Mouse (Mus musculus) midbrain, embryonic 16.5 days (tissue): ENCODE measurements around the gene 2310039H08Rik. TPM values are rescaled to one million over a fixed set of nuclear protein-coding genes. Genes with fewer than 3 reads are reported as not detected.

Experiments
- ATAC-seq: fragments of 200-750 bp; cut with Nextera tagmentation; 2 replicates; pipeline ENCODE4 v1.8.0; 2017; ENCODE audit warnings: moderate TSS enrichment
- H3K27ac ChIP-seq: fragments of 300-500 bp; sonication (generic); 2 replicates; pipeline ENCODE4 v1.5.1; 2014; ENCODE audit warnings: mild to moderate bottlenecking, low read length, mixed read lengths
- H3K27me3 ChIP-seq: fragments of 300-500 bp; sonication (generic); 2 replicates; pipeline ENCODE4 v1.6.1; 2014; ENCODE audit warnings: low read depth, low read length, mixed read lengths; ENCODE audit not compliant: control insufficient read depth, insufficient read depth
- H3K36me3 ChIP-seq: fragments of 300-500 bp; sonication (generic); 2 replicates; pipeline ENCODE4 v1.6.1; 2014; ENCODE audit warnings: mild to moderate bottlenecking, low read length, moderate library complexity, mixed read lengths; ENCODE audit not compliant: control insufficient read depth, insufficient read depth
- H3K4me1 ChIP-seq: fragments of 300-500 bp; sonication (generic); 2 replicates; pipeline ENCODE4 v1.6.1; 2014; ENCODE audit warnings: mild to moderate bottlenecking, low read length, mixed read lengths; ENCODE audit not compliant: control insufficient read depth, insufficient read depth
- H3K4me2 ChIP-seq: fragments of 300-500 bp; sonication (generic); 2 replicates; pipeline ENCODE4 v1.6.1; 2014; ENCODE audit warnings: mild to moderate bottlenecking, low read length, mixed read lengths
- H3K4me3 ChIP-seq: fragments of 300-500 bp; sonication (generic); 2 replicates; pipeline ENCODE4 v1.5.1; 2014; ENCODE audit warnings: low read depth, mild to moderate bottlenecking, low read length, moderate library complexity, mixed read lengths
- H3K9ac ChIP-seq: fragments of 300-500 bp; sonication (generic); 2 replicates; pipeline ENCODE4 v1.6.1; 2014; ENCODE audit warnings: low read depth, low read length, mixed read lengths
- H3K9me3 ChIP-seq: fragments of 300-500 bp; sonication (generic); replicated peaks from 2 replicates; pipeline ENCODE4 v1.6.1; 2014; ENCODE audit warnings: mild to moderate bottlenecking, low read length, mixed read lengths; ENCODE audit not compliant: control insufficient read depth, poor library complexity, severe bottlenecking
- WGBS: fragments of 180-500 bp; shearing (Covaris S2); extraction: QIAGEN DNeasy Blood & Tissue Kit; methylation state at CpG from one replicate; pipeline ENCODE4 v1.1.7; 2014; 5-methylcytosine and 5-hydroxymethylcytosine counted together
- polyA plus RNA-seq: library from polyadenylated mRNA; unstranded; fragments of >200 nt; fragmentation: Nextera tagmentation; extraction: Ambion mirVana; gene quantifications from 2 replicates; pipeline ENCODE4 v1.2.1, GENCODE M21; 2015

2310039H08Rik gene
- polyA plus RNA-seq, 1 experiment from 2014 or later = 53.7 TPM

GRCm38 (mm10) chr17:46771616-46772015 lies 819 bp upstream of the 2310039H08Rik start:
- Histone ChIP-seq H3K36me3 (no peaks in the 10 kb centered on the region), H3K27ac (peak overlapping the region; percentile 82), H3K9ac (peak overlapping the region; percentile 87; the same call in 1 of the 2 replicates), H3K4me3 (peak overlapping the region; percentile 85), H3K4me2 (peak overlapping the region; percentile 91), H3K9me3 (no peaks in the 10 kb centered on the region), H3K27me3 (no peaks in the 10 kb centered on the region), H3K4me1 (peaks cover 15% of the 10 kb centered on the region)
- 63% methylated on average over 17 of the region's 17 CpGs for WGBS
- ATAC-seq = no peak

GRCm38 (mm10) chr17:46772038-46772403 lies 414 bp upstream of the 2310039H08Rik start:
- H3K4me1 ChIP-seq = peaks cover 15% of the 10 kb centered on the region
- peak overlapping the region; percentile 87 for H3K9ac ChIP-seq
- peak overlapping the region; percentile 82 for H3K27ac ChIP-seq
- WGBS = 6% methylated on average over 5 of the region's 5 CpGs
- peak; percentile 43; the same call in 1 of the 2 replicates for ATAC-seq
- no peaks in the 10 kb centered on the region for H3K9me3 ChIP-seq
- peak overlapping the region; percentile 91 for H3K4me2 ChIP-seq
- peak overlapping the region; percentile 85 for H3K4me3 ChIP-seq
- H3K27me3 ChIP-seq = no peaks in the 10 kb centered on the region
- H3K36me3 ChIP-seq = no peaks in the 10 kb centered on the region

DNA sequence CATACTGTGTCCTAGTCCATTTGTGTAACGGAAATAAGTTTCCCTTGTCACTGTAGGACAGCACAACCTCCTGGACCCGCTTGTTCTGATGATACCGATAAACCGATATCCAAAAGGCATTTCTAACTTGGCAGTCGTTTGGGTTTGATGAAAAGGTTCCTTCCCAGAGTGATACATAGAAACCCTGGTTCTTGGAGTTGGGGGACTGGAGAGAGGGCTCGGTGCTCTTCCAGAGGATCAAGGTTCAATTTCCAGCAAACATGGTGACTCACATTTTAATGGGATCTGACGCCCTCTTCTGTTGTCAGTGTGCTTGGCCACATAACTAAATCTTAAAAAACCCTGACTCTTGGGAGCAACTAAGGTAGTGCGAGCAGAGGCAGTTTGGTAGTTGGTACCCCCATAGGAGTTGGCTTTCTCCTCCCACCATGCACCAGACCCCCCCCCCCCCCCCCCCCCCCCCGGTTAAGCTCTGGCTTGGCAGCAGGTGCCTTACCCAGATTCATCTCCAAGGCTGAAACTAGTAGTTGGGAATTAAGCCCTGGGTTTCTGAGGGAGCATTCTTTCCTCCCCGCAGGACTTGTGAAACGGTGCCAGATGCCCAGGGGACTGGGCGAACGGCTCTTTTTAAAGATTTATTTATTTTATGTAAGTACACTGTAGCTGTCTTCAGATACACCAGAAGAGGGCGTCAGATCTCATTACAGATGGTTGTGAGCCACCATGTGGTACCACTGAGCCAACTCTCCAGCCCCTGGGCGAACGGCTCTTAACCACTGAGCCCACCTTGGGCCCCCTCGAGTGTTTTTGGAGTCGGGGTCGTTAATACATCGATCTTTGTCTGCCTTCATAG lies 1.1 kb downstream of the 2310039H08Rik start:
- Histone ChIP-seq H3K27me3 (no peaks in the 10 kb centered on the region), H3K4me2 (peak overlapping the region; percentile 91), H3K4me1 (peaks cover 15% of the 10 kb centered on the region), H3K27ac (peak overlapping the region; percentile 82), H3K9me3 (no peaks in the 10 kb centered on the region), H3K36me3 (peaks cover 11% of the 10 kb centered on the region), H3K4me3 (peak overlapping the region; percentile 85), H3K9ac (peak overlapping the region; percentile 87)
- 0 out of 2 replicates have a peak, but pooled peaks have one; percentile 9 for ATAC-seq
- 8% methylated on average over 19 of the region's 20 CpGs for WGBS

GRCm38 (mm10) chr17:46774131-46774472 lies 1.7 kb downstream of the 2310039H08Rik start:
- WGBS = 29% methylated on average over 2 of the region's 2 CpGs

GRCm38 (mm10) chr17:46775070-46775469 lies 2.6 kb downstream of the 2310039H08Rik start:
- Histone ChIP-seq H3K27ac (no peak overlapping the region), H3K9me3 (no peaks in the 10 kb centered on the region), H3K36me3 (peaks cover 21% of the 10 kb centered on the region), H3K9ac (no peak overlapping the region), H3K4me1 (peaks cover 15% of the 10 kb centered on the region), H3K27me3 (no peaks in the 10 kb centered on the region), H3K4me2 (no peak overlapping the region), H3K4me3 (no peak overlapping the region)
- no peak for ATAC-seq
- WGBS = 92% methylated on average over 9 of the region's 9 CpGs

More at GRCm38 (mm10) chr17:46774131-46774472, 1.7 kb downstream of the 2310039H08Rik start:
- H3K4me2 ChIP-seq = peak overlapping the region; percentile 91; the same call in 1 of the 2 replicates
- H3K9me3 ChIP-seq = no peaks in the 10 kb centered on the region
- H3K9ac ChIP-seq = no peak overlapping the region
- H3K36me3 ChIP-seq = peaks cover 17% of the 10 kb centered on the region
- peaks cover 15% of the 10 kb centered on the region for H3K4me1 ChIP-seq
- ATAC-seq = no peak
- no peak overlapping the region for H3K27ac ChIP-seq
- H3K27me3 ChIP-seq = no peaks in the 10 kb centered on the region
- no peak overlapping the region for H3K4me3 ChIP-seq

GRCm38 (mm10) chr17:46776087-46776486 lies 3.7 kb downstream of the 2310039H08Rik start:
- no peak overlapping the region for H3K4me3 ChIP-seq
- H3K4me1 ChIP-seq = peaks cover 16% of the 10 kb centered on the region
- no peak for ATAC-seq
- H3K9ac ChIP-seq = no peak overlapping the region
- 88% methylated on average over 3 of the region's 3 CpGs for WGBS
- peaks cover 27% of the 10 kb centered on the region for H3K36me3 ChIP-seq
- no peaks in the 10 kb centered on the region for H3K27me3 ChIP-seq
- no peak overlapping the region for H3K4me2 ChIP-seq
- no peak overlapping the region for H3K27ac ChIP-seq
- H3K9me3 ChIP-seq = no peaks in the 10 kb centered on the region

DNA sequence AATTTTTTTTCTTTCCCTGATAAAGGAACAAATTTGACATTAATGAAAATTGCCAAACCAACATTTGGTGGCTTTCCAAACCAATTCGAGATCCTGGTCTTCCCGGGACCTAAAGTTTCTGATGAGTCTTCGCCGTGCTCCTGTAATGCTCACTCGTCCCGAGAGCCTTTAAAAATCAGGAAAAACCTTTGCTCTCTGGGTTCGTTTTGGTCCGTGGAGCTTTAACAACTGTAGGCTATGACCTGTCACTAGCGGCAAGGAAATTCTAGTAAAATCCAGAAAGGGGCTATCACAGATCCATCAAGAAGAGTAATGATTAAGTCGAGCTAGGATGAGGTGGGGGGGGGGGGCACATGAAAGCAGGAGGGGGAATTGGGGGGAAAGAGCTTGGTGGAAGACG lies 9.4 kb downstream of the 2310039H08Rik start:
- H3K9ac ChIP-seq = peak overlapping the region; percentile 81
- peak overlapping the region; percentile 69 for H3K4me3 ChIP-seq
- H3K4me2 ChIP-seq = peak overlapping the region; percentile 83
- no peaks in the 10 kb centered on the region for H3K27me3 ChIP-seq
- 4% methylated on average over 11 of the region's 11 CpGs for WGBS
- H3K36me3 ChIP-seq = peaks cover 27% of the 10 kb centered on the region
- no peaks in the 10 kb centered on the region for H3K9me3 ChIP-seq
- peak overlapping the region; percentile 88 for H3K27ac ChIP-seq
- no peak for ATAC-seq
- peaks cover 7% of the 10 kb centered on the region for H3K4me1 ChIP-seq

DNA sequence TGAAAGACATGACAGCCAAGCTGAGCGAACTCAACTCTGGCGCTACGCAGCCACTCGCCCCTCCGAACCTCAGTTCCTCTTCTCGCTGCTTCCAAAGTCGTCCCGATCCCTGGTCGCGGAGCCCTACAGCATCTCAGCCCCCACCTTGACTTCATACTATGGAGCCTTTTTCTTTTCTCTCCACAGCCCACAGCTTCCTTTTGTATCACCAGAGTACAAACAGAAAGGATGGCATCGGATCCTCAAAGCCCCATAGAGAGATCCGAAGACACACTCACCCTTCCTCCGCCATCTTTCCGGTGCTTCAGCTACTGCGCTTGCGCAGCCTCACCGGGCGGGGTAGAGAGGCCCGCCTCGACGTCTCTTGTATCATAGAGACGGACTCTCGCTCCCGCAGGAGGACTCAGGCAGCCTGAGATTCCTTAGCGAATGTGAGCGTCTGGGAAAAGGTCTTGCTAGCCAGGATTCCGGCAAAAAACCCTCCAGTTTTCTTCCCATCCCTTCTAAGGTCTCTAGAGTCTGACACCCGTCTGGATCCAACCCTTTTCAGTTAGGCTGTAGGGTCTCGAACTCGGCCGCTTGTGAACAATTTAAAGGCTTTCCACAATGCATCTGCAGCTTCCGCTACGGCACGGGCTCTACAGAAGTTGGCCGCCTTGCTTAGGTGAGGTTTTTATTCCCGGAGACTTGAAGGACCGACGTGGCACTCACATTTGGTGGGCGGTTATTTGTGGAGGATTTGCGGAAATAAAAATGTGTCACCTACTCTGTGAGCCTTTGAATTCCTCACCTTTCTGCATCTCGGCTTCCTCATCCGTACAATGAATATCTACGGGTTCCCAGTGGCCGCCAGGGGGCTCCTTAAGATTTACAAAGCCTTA lies 10.1 kb downstream of the 2310039H08Rik start, which contains the start of gene Rpl7l1:
Gene Rpl7l1, minus strand, starts transcription at position 332 of the 881 bp plus-strand sequence.
- H3K27me3 ChIP-seq = no peaks in the 10 kb centered on the region
- H3K27ac ChIP-seq = peak within 1 kb of the TSS; percentile 88
- H3K4me1 ChIP-seq = peaks cover 7% of the 10 kb centered on the region
- peaks cover 22% of the 10 kb centered on the region for H3K36me3 ChIP-seq
- H3K9ac ChIP-seq = peak within 1 kb of the TSS; percentile 81
- peak within 1 kb of the TSS; percentile 69 for H3K4me3 ChIP-seq
- peak within 1 kb of the TSS; percentile 83 for H3K4me2 ChIP-seq
- 2% methylated on average over 44 of the region's 44 CpGs for WGBS
- ATAC-seq = peak; percentile 97
- no peaks in the 10 kb centered on the region for H3K9me3 ChIP-seq
